Mouse (Mus musculus): Measurements from ENCODE around the gene Tmtc2. TPM values are rescaled to one million over a fixed set of nuclear protein-coding genes. Genes with fewer than 3 reads are reported as not detected.
"Not testable (repeated sequence)": the region's sequence is repeated elsewhere in the genome, so short reads cannot be mapped to it uniquely, and the experiment has no call there.

Tmtc2 gene
- polyA plus RNA-seq, 1 experiment from 2014 or later, result 0.11 TPM

DNA sequence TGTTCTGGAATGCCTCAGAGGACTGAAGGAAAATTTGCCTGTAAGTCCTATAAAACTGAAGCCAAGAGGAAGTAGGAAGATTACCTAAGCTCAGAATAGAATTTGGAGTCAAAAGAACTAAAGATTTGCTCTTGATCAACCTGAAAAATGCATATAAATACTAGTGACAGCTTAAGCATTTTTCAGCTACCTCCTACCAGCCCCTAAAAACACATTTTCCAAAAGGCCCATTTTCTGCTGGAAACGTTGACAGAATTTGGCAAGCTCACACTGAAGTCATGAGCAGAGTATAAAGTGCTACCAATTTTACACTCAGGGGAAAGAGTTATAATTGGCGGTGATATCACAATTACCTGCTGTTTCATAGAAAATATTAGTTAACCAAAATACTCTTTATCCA, 285.8 kb downstream of the Tmtc2 start:
- WGBS (ENCODE audit: missing documents), result 72% methylated on average over 2 of the region's 2 CpGs
- H3K27ac ChIP-seq, result no peak overlapping the region
- no peaks in the 10 kb centered on the region for H3K36me3 ChIP-seq (ENCODE audit: inconsistent target)
- no peak overlapping the region for H3K4me3 ChIP-seq (ENCODE audit: inconsistent target)
- no peaks in the 10 kb centered on the region for H3K79me2 ChIP-seq (ENCODE audit: inconsistent target)

DNA sequence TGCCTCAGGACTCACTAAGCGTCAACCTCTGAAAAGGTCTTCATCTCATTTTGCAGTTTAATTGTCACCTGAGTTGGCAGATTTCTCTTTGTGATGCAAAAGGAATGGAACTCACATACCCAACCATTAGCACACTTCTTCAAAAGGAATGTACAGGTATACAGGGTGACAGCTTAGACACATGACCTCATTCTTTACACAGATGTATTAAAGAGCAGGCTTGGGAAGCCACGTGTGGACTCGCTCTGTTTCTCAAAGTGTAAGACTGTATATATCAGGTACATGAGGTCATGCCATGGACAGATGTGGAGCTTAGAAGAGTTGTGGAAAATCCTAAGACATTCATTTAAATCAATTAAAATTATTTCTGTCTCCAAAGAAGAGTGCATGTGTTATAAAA, 286.7 kb downstream of the Tmtc2 start:
- no peaks in the 10 kb centered on the region for H3K79me2 ChIP-seq (ENCODE audit: inconsistent target)
- 100% methylated on average over 3 of the region's 3 CpGs for WGBS (ENCODE audit: missing documents)
- H3K36me3 ChIP-seq (ENCODE audit: inconsistent target), result no peaks in the 10 kb centered on the region
- H3K4me3 ChIP-seq (ENCODE audit: inconsistent target), result no peak overlapping the region
- H3K27ac ChIP-seq, result no peak overlapping the region

DNA sequence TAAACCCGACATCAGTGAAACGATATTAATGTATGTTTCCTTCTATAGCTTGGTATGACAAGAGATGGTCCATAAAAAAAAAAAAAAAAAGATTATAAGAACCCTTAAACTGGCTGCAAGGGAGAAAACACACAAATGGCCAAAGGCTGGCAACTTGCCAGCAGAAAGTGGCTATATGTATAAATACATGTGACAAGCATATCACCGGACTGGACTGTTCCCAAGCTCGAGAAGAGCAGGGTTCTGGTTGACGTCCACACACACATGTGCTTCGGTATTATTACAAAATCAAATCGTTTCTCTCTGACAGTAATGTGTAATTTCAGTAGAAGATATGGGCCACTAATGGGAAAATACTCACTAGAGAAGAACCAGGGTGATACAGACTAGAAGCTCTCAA, 287.2 kb downstream of the Tmtc2 start:
- no peak overlapping the region for H3K4me3 ChIP-seq (ENCODE audit: inconsistent target)
- WGBS (ENCODE audit: missing documents), result 91% methylated on average over 7 of the region's 7 CpGs
- no peaks in the 10 kb centered on the region for H3K79me2 ChIP-seq (ENCODE audit: inconsistent target)
- H3K27ac ChIP-seq, result no peak overlapping the region
- H3K36me3 ChIP-seq (ENCODE audit: inconsistent target), result no peaks in the 10 kb centered on the region

DNA sequence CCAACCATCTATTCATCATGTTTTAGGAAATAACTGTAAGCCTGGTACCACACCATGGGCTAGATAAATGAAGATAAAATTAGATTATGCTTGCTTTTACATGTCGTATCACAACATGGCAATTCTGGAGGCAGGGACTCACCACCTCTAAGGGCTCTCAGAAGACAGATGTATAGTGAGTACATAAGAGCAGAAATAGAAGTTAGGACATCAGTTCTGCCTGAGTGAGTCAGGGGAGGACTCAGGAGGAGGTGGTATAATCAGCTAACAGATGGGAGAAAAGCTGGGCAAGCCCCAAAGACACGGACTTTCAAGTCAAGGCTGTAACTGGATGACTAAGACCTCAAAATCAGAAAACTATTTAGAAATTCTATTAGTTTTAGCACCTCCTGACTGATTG, 288.0 kb downstream of the Tmtc2 start:
- no peak overlapping the region for H3K27ac ChIP-seq
- WGBS (ENCODE audit: missing documents), result 92% methylated on average over 2 of the region's 2 CpGs
- H3K36me3 ChIP-seq (ENCODE audit: inconsistent target), result no peaks in the 10 kb centered on the region
- H3K4me3 ChIP-seq (ENCODE audit: inconsistent target), result no peak overlapping the region
- no peaks in the 10 kb centered on the region for H3K79me2 ChIP-seq (ENCODE audit: inconsistent target)

DNA sequence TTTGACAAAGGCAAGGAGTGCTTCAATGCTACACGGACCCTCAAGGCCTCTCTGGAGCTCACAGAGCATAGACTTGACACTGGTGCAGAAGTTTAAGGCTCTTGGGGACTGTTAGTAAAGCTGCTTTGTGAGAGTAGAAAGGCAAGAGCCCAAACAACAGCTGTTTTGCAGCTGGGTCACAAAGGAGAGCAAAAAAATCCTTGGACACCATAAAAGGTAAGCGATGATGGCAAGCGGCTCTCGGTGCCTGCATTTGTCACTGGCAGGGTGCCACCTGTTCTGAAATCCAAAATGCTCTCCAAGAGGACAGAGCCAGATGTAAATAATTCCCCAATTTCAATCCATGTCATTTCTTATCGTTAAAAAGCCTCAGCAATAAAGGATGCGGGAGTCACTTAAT, 290.1 kb downstream of the Tmtc2 start:
- H3K27ac ChIP-seq, result no peak overlapping the region
- no peaks in the 10 kb centered on the region for H3K79me2 ChIP-seq (ENCODE audit: inconsistent target)
- no peaks in the 10 kb centered on the region for H3K36me3 ChIP-seq (ENCODE audit: inconsistent target)
- 93% methylated on average over 6 of the region's 6 CpGs for WGBS (ENCODE audit: missing documents)
- no peak overlapping the region for H3K4me3 ChIP-seq (ENCODE audit: inconsistent target)

DNA sequence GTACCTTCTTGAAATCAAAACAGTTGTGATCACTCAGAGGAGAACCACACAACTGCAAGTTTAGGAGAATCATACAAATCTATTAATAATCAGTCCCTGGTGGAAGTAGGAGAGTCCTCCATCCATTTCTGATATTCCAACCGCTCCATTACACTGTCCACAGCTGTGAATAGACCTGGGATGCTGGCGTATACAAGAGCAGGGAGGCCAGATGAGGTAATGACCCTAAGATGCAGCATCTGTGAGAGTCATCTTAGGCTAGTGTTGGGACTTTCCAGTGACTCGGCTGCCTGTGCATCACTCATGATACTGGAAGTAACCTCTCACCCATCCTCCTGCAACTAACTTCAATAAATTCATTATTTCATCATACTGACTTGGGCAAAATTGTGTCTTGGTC, 293.3 kb downstream of the Tmtc2 start:
- no peak overlapping the region for H3K4me3 ChIP-seq (ENCODE audit: inconsistent target)
- H3K27ac ChIP-seq, result no peak overlapping the region
- H3K36me3 ChIP-seq (ENCODE audit: inconsistent target), result no peaks in the 10 kb centered on the region
- no peaks in the 10 kb centered on the region for H3K79me2 ChIP-seq (ENCODE audit: inconsistent target)
- WGBS (ENCODE audit: missing documents), result 94% methylated on average over 3 of the region's 3 CpGs

DNA sequence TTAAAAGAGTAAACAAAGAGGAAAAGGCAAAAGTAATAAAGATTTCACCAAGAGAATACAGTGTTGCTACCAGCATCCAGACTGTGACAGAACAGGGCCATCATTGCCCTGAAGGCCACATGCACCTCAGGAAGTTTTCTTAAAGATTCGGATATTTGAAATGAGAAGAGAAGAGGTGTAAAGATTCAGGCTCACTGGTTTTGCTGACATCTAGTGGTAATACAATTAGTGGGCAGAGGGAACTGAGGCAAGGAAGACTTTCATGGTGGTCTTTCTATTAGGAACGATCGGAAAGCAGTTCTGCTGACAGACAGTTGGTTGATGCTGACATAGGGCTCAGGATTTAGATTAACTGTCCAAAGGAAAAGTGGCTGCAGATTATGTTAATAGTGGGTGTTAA, 314.2 kb downstream of the Tmtc2 start:
- no peak overlapping the region for H3K4me3 ChIP-seq (ENCODE audit: inconsistent target)
- H3K79me2 ChIP-seq (ENCODE audit: inconsistent target), result no peaks in the 10 kb centered on the region
- H3K36me3 ChIP-seq (ENCODE audit: inconsistent target), result no peaks in the 10 kb centered on the region
- 83% methylated on average over 3 of the region's 3 CpGs for WGBS (ENCODE audit: missing documents)
- H3K27ac ChIP-seq, result no peak overlapping the region

DNA sequence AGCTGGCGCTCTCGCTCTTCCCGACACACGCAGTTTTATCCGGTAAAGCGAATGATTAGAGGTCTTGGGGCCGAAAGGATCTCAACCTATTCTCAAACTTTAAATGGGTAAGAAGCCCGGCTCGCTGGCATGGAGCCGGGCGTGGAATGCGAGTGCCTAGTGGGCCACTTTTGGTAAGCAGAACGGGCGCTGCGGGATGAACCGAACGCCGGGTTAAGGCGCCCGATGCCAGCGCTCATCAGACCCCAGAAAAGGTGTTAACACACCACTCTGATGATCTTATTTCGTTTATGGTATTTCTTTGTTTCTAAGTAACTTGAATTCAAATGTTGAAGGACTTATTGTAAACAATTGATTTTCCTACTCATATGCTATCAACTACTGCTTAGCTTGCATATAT, 336.0 kb downstream of the Tmtc2 start:
- H3K79me2 ChIP-seq (ENCODE audit: inconsistent target); H3K27ac ChIP-seq; H3K36me3 ChIP-seq (ENCODE audit: inconsistent target); H3K4me3 ChIP-seq (ENCODE audit: inconsistent target): not testable (repeated sequence)
- 92% methylated on average over 22 of the region's 22 CpGs for WGBS (ENCODE audit: missing documents)

DNA sequence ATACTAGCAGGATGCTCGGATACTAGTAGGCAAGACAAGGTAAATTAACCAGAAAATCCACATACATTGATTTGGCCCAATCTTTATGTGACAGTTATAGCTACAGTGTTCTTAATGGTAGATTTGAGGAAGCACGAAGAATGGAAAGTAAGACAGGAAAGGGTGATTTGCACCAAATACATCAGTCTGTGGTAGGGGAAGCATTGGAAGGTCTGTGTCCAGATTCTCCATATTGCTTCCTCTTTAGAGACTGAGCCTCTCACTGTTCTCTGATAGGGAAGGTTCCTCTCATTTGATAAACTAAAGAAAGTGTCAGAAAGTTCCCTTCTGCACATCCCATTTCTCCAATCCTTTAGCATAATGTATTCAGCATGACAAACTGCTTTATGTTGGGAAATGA, 341.4 kb downstream of the Tmtc2 start:
- no peak overlapping the region for H3K4me3 ChIP-seq (ENCODE audit: inconsistent target)
- H3K36me3 ChIP-seq (ENCODE audit: inconsistent target), result no peaks in the 10 kb centered on the region
- 53% methylated on average over 2 of the region's 2 CpGs for WGBS (ENCODE audit: missing documents)
- H3K79me2 ChIP-seq (ENCODE audit: inconsistent target), result no peaks in the 10 kb centered on the region
- H3K27ac ChIP-seq, result no peak overlapping the region

DNA sequence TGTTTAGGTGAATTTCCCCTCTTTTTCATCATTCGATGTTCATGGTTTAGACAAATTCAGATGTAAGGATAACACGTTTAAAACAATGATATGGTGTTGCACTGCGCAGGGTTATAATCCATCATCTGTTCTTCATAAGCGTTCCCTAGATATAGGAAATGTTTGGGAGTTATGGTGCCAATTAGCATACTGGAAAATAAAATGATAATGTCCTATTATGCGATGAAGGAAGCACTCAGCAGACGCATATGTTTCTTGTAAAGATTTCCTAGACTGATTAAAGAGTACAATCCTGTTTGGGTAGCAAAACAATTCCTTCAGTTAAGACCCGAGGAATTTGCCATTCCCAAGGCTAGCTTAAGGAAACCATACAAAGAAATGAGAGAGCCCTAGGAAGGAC, 343.8 kb downstream of the Tmtc2 start:
- H3K79me2 ChIP-seq (ENCODE audit: inconsistent target), result no peaks in the 10 kb centered on the region
- no peaks in the 10 kb centered on the region for H3K36me3 ChIP-seq (ENCODE audit: inconsistent target)
- 93% methylated on average over 7 of the region's 7 CpGs for WGBS (ENCODE audit: missing documents)
- no peak overlapping the region for H3K4me3 ChIP-seq (ENCODE audit: inconsistent target)
- H3K27ac ChIP-seq, result no peak overlapping the region

DNA sequence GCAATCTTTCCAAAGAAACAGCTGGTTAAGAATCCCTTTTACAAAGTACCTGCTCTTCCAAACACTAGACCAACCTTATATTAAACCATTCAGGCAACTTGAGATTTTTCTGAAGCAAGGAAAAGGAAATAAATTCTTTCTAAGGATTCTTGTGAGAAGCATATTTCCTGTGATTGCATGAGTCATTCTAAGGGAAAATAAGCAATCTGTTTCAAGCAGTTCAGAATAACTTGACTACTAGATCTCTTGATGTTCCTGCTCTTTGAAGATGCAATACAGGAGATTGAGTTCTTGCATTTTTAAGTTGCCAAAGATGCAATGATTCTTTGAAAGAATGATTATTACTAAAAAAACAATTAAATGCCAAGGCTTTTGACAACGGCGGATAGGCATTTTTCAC, 345.6 kb downstream of the Tmtc2 start:
- H3K79me2 ChIP-seq (ENCODE audit: inconsistent target), result no peaks in the 10 kb centered on the region
- no peak overlapping the region for H3K4me3 ChIP-seq (ENCODE audit: inconsistent target)
- no peaks in the 10 kb centered on the region for H3K36me3 ChIP-seq (ENCODE audit: inconsistent target)
- WGBS (ENCODE audit: missing documents), result 88% methylated on average over 2 of the region's 2 CpGs
- no peak overlapping the region for H3K27ac ChIP-seq

DNA sequence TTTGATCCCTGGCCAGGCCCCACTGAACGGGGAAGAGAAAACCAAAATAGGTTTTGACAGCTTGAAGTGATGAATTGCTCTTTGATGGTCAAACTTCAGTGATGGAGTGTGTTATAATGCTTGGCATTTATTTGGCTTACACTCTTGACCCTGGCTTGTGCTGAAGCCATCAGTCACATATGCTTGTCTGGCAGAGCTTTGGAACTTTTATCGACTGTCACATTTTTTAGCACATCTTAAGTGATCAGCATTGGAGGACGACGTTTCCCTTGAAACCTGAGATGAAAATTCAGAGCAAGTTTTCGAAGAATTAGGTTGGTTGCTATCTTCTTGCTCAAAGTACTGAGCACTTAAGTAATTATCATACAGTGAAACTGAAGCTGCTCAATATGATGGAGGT, 346.6 kb downstream of the Tmtc2 start:
- no peak overlapping the region for H3K4me3 ChIP-seq (ENCODE audit: inconsistent target)
- 81% methylated on average over 5 of the region's 5 CpGs for WGBS (ENCODE audit: missing documents)
- no peak overlapping the region for H3K27ac ChIP-seq
- no peaks in the 10 kb centered on the region for H3K79me2 ChIP-seq (ENCODE audit: inconsistent target)
- H3K36me3 ChIP-seq (ENCODE audit: inconsistent target), result no peaks in the 10 kb centered on the region

DNA sequence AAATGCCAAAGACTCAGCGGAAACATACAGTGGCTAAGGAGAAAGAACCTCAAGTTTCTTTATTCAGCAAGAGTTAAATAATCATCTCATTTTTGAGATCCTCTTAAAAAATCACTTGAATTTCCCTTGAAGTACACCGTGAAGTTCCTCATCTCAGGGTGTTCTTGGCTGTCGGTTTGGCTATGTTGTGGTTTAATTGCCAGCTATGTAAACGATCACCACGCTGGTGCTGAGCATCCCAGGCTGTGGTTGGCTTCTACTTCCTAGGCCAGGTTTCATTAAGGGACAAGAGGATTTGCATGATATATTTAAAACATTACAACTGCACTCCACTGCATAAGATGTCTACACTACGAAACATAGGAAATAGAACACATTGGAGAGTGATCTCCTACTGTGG, 348.5 kb downstream of the Tmtc2 start:
- WGBS (ENCODE audit: missing documents), result 33% methylated on average over 6 of the region's 6 CpGs
- Histone ChIP-seq H3K4me3 (ENCODE audit: inconsistent target) (no peak overlapping the region), H3K36me3 (ENCODE audit: inconsistent target) (no peaks in the 10 kb centered on the region), H3K79me2 (ENCODE audit: inconsistent target) (no peaks in the 10 kb centered on the region), H3K27ac (no peak overlapping the region)

DNA sequence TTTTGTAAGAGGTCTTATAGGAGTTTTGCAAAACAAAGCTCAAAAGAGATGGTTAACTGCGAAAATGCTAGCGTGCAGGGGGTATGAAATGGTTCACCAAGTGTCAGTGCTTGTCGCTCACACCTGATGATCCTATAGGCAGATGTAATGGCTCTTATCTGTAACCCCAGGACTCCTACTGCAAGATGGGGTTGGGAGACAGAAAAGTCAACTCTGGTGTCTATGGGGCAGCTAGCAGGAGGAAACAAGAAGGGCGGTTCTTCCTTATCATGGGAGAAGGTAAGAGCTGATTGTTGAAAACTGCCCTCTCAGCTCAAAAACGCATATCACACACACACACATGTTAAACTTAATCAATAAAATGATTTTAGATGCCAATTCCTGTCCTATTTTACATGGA, 351.3 kb downstream of the Tmtc2 start:
- no peaks in the 10 kb centered on the region for H3K36me3 ChIP-seq (ENCODE audit: inconsistent target)
- H3K79me2 ChIP-seq (ENCODE audit: inconsistent target), result no peaks in the 10 kb centered on the region
- no peak overlapping the region for H3K27ac ChIP-seq
- 97% methylated on average over 5 of the region's 5 CpGs for WGBS (ENCODE audit: missing documents)
- H3K4me3 ChIP-seq (ENCODE audit: inconsistent target), result no peak overlapping the region

DNA sequence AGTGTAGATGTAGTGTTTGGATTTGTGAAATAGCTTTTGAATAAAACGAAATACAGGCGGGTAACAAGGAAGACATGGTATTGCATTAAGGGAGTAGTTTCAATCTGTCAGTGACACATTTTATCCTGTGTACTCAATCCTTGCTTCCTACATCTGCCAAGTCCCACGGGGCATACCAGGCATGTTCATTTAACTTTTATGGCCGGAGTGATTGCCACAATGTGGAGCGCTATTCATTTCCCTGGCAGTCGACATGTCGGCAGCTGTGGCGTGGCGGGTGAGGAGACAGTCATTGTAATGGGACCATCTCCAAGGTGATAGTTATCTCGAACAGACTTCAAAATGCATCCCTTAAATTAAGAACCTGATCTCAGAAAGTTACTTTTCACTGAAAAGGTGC, 372.8 kb downstream of the Tmtc2 start:
- H3K27ac ChIP-seq, result no peak overlapping the region
- 95% methylated on average over 10 of the region's 10 CpGs for WGBS (ENCODE audit: missing documents)
- no peaks in the 10 kb centered on the region for H3K79me2 ChIP-seq (ENCODE audit: inconsistent target)
- no peaks in the 10 kb centered on the region for H3K36me3 ChIP-seq (ENCODE audit: inconsistent target)
- no peak overlapping the region for H3K4me3 ChIP-seq (ENCODE audit: inconsistent target)

DNA sequence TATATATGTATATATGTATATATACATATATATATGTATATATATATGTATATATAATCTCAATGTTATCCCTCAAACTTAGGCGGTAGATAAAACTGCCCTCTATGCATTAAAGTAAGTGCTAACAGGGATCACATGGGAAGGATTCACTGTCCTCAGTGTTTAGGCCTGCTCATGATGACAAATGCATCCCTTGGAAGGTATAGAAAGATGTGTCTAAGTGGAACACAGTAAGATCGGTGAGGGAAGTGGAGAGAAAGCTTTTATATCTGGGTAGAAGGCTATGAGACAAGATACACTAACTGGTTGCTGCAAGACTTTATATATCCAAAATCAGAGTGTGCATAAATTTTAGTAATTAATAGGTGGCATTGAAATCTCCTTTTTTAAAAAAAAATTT, 373.6 kb downstream of the Tmtc2 start:
- Histone ChIP-seq H3K36me3 (ENCODE audit: inconsistent target) (no peaks in the 10 kb centered on the region), H3K4me3 (ENCODE audit: inconsistent target) (no peak overlapping the region), H3K27ac (no peak overlapping the region), H3K79me2 (ENCODE audit: inconsistent target) (no peaks in the 10 kb centered on the region)
- WGBS (ENCODE audit: missing documents), result 100% methylated on average over 2 of the region's 2 CpGs
